Mouse (Mus musculus) lung, postnatal 0 days (tissue): ENCODE data around the gene Prkch.

Experiments
- CTCF ChIP-seq: IDR thresholded peaks from 2 replicates; pipeline ENCODE4 v1.5.1; 2016; ENCODE audit warnings: antibody characterized with exemption, mild to moderate bottlenecking
- EP300 ChIP-seq: IDR thresholded peaks from 2 replicates; pipeline ENCODE4 v1.6.1; 2016; ENCODE audit warnings: antibody characterized with exemption, mild to moderate bottlenecking, control low read depth

GRCm38 (mm10) chr12:73639571-73639970 lies 55.0 kb downstream of the Prkch start:
- no peak for TF ChIP-seq CTCF
- no peak for TF ChIP-seq EP300
